Mouse (Mus musculus) forebrain, postnatal 0 days (tissue): ENCODE measurements around the gene Zfand6. TPM values are rescaled to one million over a fixed set of nuclear protein-coding genes. Genes with fewer than 3 reads are reported as not detected.

Experiments used
- ATAC-seq: fragments of 200-750 bp; cut with Nextera tagmentation; 2 replicates; pipeline ENCODE4 v1.8.0; 2017; ENCODE audit warnings: mild to moderate bottlenecking, moderate library complexity
- DNase-seq: peaks from one replicate; pipeline ENCODE4 v3.0.0-alpha.2; 2015
- H3K27ac ChIP-seq: fragments of 300-500 bp; sonication (generic); 2 replicates; pipeline ENCODE4 v1.5.1; 2014; ENCODE audit warnings: low read depth, mild to moderate bottlenecking, antibody characterized with exemption, low read length, moderate library complexity, mixed read lengths
- H3K27me3 ChIP-seq: fragments of 300-500 bp; sonication (generic); 2 replicates; pipeline ENCODE4 v1.6.1; 2014; ENCODE audit warnings: mild to moderate bottlenecking, low read length, mixed read lengths; ENCODE audit not compliant: insufficient read depth
- H3K36me3 ChIP-seq: fragments of 300-500 bp; sonication (generic); 2 replicates; pipeline ENCODE4 v1.6.1; 2014; ENCODE audit warnings: mild to moderate bottlenecking, moderate library complexity; ENCODE audit not compliant: insufficient read depth
- H3K4me1 ChIP-seq: fragments of 300-500 bp; sonication (generic); 2 replicates; pipeline ENCODE4 v1.6.1; 2014; ENCODE audit warnings: antibody characterized with exemption; ENCODE audit not compliant: insufficient read depth
- H3K4me2 ChIP-seq: fragments of 300-500 bp; sonication (generic); 2 replicates; pipeline ENCODE4 v1.6.1; 2014; ENCODE audit warnings: low read depth, mild to moderate bottlenecking, moderate library complexity
- H3K4me3 ChIP-seq: fragments of 300-500 bp; sonication (generic); 2 replicates; pipeline ENCODE4 v1.5.1; 2014; ENCODE audit warnings: low read depth, low read length, mixed read lengths
- H3K9ac ChIP-seq: fragments of 300-500 bp; sonication (generic); 2 replicates; pipeline ENCODE4 v1.6.1; 2014; ENCODE audit warnings: mild to moderate bottlenecking
- H3K9me3 ChIP-seq: fragments of 300-500 bp; sonication (generic); 2 replicates; pipeline ENCODE4 v1.6.1; 2016; ENCODE audit warnings: low read length
- CTCF ChIP-seq: sonication (generic); IDR thresholded peaks from 2 replicates; pipeline ENCODE4 v1.5.1; 2016; ENCODE audit warnings: antibody characterized with exemption, control low read depth, low read depth
- WGBS: fragments of 180-500 bp; shearing (Covaris S2); extraction: QIAGEN DNeasy Blood & Tissue Kit; methylation state at CpG from one replicate; pipeline ENCODE4 v1.1.7; 2014; 5-methylcytosine and 5-hydroxymethylcytosine counted together
- polyA plus RNA-seq: library from polyadenylated mRNA; unstranded; fragments of >200 nt; fragmentation: Nextera tagmentation; extraction: Ambion mirVana; gene quantifications from 2 replicates; pipeline ENCODE4 v1.2.1, GENCODE M21; 2015
- total RNA-seq: library from RNA; depleted of rRNA; stranded (reverse); fragments of >200 nt; gene quantifications from 2 replicates; pipeline ENCODE4 v1.2.3, GENCODE M21; 2014

Zfand6 gene
- total and polyA plus RNA-seq, 2 experiments from 2014 or later = 108 to 137 TPM

DNA sequence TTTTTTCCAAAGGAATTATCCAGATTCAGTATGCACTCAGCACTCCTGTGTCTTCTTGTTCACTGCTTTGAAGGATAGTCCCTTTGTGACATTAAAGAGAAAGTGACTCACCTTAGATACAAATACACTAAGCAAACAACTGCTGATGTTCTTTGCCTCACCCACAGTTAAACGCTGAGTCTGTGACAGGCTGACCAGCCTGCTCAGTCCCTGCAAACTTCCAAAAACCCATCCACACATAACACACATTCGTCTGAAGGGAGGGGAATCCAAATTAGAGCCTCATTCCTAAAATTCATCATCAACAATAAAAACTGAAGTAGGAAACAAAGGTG lies 37.8 kb downstream of the Zfand6 start:
- ATAC-seq = no peak
- no peaks in the 10 kb centered on the region for H3K36me3 ChIP-seq
- H3K4me1 ChIP-seq = no peaks in the 10 kb centered on the region
- H3K9ac ChIP-seq = no peak overlapping the region
- WGBS = 77% methylated on average over 2 of the region's 2 CpGs
- H3K27ac ChIP-seq = no peak overlapping the region
- H3K27me3 ChIP-seq = no peaks in the 10 kb centered on the region
- no peaks in the 10 kb centered on the region for H3K9me3 ChIP-seq
- H3K4me3 ChIP-seq = no peak overlapping the region
- no peak for TF ChIP-seq CTCF
- H3K4me2 ChIP-seq = no peak overlapping the region
- no peak for DNase-seq

DNA sequence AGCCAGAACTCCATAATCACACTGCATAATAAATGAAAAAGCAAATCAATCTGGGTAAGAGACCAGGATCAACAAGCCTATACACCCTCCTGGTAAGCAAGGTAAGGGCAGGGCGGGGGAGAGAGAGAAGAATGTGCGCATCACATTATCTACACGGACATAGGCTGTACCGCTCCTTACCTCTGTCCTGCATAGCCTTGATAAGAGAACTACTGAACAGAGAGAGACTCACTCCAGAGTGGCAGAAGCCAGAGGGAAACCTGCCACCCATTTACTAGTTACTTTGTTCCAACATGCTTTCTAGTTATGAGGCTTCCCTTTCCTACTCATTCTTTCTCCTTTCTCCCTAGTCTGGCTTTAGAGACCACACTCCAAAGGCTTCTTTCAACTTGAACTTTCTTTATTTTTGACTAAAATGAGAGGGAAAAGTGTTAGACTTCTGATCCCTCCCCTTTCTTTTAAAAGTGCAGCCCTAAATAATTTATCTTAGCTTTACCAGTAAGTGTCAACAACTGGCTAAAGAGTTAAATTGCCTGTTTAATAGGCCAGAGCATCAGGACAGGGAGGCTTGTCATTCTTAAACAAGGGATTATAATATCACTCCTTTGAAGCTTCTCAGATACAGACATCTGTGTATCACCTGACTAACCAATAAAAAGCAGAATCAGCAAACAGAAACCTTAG lies 38.3 kb downstream of the Zfand6 start:
- no peak overlapping the region for H3K27ac ChIP-seq
- H3K9ac ChIP-seq = no peak overlapping the region
- H3K9me3 ChIP-seq = no peaks in the 10 kb centered on the region
- no peaks in the 10 kb centered on the region for H3K27me3 ChIP-seq
- no peak for ATAC-seq
- WGBS = 93% methylated on average over 4 of the region's 4 CpGs
- TF ChIP-seq CTCF = no peak
- no peak overlapping the region for H3K4me3 ChIP-seq
- H3K36me3 ChIP-seq = no peaks in the 10 kb centered on the region
- DNase-seq = no peak
- H3K4me2 ChIP-seq = no peak overlapping the region
- H3K4me1 ChIP-seq = no peaks in the 10 kb centered on the region

DNA sequence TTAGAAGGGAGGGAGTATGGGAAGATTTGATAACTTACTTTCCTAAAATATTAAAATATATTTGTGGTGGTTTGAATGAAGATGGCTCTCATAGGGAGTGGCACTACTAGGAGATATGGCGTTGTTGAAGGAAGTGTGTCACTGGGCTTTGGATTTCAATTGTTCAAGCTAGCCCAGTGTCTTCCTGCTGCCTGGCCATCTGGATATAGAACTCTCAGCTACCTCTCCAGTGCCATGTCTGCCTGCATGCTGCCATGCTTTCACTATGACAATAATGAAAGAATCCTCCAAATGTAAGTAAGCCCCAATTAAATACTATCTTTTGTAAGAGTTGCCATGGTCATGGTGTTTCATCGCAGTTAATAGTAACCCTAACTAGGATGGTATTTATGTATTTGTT lies 40.7 kb downstream of the Zfand6 start:
- no peaks in the 10 kb centered on the region for H3K4me1 ChIP-seq
- H3K27me3 ChIP-seq = no peaks in the 10 kb centered on the region
- WGBS = 82% methylated on average over 2 of the region's 2 CpGs
- ATAC-seq (no peak), DNase-seq (no peak)
- H3K4me2 ChIP-seq = no peak overlapping the region
- no peaks in the 10 kb centered on the region for H3K36me3 ChIP-seq
- no peak for TF ChIP-seq CTCF
- H3K27ac ChIP-seq = no peak overlapping the region
- no peak overlapping the region for H3K4me3 ChIP-seq
- no peaks in the 10 kb centered on the region for H3K9me3 ChIP-seq
- H3K9ac ChIP-seq = no peak overlapping the region

DNA sequence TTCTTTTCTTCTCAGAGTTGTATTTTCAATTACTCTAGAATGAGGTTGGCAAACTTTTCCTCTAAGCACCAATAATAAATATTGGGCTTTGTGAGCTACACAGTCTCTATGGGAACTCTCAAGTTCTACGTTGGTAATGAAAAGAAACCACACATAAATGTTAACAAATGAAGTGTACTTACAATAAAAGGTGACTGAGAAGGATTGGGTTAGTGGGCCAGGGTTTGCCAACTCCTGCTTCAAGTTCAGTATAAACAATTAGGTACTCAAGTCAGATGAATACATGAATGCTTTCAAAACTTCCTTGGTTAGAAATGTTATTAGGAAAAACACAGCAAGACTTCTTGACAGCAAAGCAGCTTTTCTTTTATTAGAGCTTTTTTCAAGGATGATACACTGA lies 43.5 kb downstream of the Zfand6 start:
- TF ChIP-seq CTCF = no peak
- Histone ChIP-seq H3K4me1 (no peaks in the 10 kb centered on the region), H3K27ac (no peak overlapping the region), H3K36me3 (no peaks in the 10 kb centered on the region), H3K4me2 (no peak overlapping the region), H3K4me3 (no peak overlapping the region), H3K9me3 (no peaks in the 10 kb centered on the region), H3K27me3 (no peaks in the 10 kb centered on the region), H3K9ac (no peak overlapping the region)
- ATAC-seq = no peak
- WGBS = 16% methylated on average over 1 of the region's 1 CpGs
- DNase-seq = no peak

DNA sequence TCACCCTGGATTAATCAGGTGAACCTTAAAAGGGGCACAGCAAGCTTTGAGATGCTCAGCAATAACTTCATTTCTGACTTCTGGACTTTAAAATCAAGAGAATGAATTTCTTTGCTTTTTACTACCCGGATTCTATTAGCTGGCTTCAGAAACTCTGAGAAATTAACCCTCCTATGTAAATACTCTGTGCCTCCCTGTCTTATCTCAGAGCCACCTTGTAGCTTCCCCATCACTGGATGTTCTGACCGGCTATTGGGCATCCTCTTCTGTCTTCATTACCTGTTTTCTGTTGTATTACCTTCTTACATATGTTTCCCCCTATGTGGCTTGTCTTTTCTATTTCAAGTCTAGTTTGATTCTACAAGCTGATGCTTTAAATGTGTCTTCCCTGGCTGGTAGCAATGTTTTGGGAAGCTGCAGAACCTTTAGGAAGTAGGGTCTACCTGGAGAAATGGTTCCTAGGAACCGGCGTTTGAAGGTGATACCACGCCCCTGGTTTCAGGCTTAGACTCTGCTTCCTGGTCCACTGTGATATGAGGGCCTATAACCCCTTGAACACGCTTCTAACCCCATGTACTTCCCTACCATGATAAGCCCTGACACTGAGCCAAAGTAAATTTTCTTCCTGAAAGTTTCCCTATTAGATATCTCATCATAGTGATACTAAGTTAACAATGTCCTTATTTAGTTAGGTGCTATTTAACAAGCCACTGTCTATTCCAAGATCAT lies 46.3 kb downstream of the Zfand6 start:
- H3K4me3 ChIP-seq = no peak overlapping the region
- 97% methylated on average over 6 of the region's 6 CpGs for WGBS
- ATAC-seq (no peak), DNase-seq (no peak)
- no peaks in the 10 kb centered on the region for H3K27me3 ChIP-seq
- H3K4me2 ChIP-seq = no peak overlapping the region
- no peak overlapping the region for H3K27ac ChIP-seq
- no peak for TF ChIP-seq CTCF
- H3K4me1 ChIP-seq = no peaks in the 10 kb centered on the region
- no peak overlapping the region for H3K9ac ChIP-seq
- H3K36me3 ChIP-seq = no peaks in the 10 kb centered on the region
- no peaks in the 10 kb centered on the region for H3K9me3 ChIP-seq

DNA sequence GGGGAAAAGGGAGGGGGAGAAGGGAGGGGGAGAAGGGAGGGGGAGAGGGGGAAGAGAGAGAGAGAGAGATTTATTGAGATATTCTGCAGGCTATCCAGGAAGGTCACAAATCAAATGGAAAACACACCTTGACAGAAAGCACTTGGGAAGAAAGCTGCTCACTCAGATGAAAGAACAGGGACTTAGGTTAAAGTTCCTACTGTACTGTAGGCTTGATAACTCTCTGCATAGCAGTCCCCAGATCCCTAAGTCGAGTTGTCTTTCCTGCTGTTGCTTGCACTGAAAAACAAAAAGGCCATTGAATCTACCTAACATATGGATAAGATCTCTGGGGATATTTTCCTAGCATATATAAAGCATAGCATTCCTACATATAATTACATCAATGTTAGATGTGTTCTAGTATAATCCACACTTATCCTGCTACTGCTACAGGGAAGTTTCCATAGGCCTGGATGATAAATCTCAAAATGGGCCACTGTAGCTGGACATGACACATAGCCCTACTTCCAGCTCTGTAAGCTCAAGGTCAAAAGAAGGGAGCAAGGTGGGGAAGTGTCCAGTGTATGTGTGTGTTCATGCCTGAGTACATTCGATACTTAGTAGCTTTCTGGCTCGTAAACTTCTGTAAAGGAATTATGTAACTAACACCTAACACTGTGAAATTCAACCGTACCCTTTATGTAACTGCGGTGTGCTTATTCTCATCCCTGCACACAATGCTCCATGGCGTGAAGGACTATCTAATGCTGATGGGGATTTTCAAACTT lies 47.4 kb downstream of the Zfand6 start:
- WGBS = 88% methylated on average over 6 of the region's 6 CpGs

DNA sequence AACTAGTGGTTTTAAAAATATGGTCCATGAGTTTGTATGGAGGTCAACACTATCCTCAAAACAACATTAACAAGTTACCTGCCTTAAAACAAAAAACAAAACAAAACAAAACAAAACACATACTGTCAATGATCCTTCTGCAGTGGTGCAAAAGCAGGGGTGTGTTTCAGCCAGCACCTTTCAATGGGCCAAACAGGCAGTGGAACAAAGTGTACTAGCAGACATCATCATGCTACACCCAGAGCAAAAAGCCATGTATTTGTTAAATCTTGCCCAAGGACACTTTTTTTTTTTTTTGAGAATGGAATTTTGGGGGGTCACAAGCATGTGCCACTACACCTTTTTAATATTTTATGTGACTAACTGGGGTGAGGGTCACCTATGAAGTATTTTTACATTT lies 52.8 kb downstream of the Zfand6 start:
- Histone ChIP-seq H3K9me3 (no peaks in the 10 kb centered on the region), H3K4me3 (no peak overlapping the region), H3K4me2 (no peak overlapping the region), H3K4me1 (no peaks in the 10 kb centered on the region), H3K36me3 (no peaks in the 10 kb centered on the region), H3K27ac (no peak overlapping the region), H3K9ac (no peak overlapping the region), H3K27me3 (no peaks in the 10 kb centered on the region)
- no peak for DNase-seq
- no peak for ATAC-seq
- no peak for TF ChIP-seq CTCF

More for the DNA sequence above, 47.4 kb downstream of the Zfand6 start:
- no peak overlapping the region for H3K27ac ChIP-seq
- no peaks in the 10 kb centered on the region for H3K36me3 ChIP-seq
- no peak overlapping the region for H3K4me3 ChIP-seq
- TF ChIP-seq CTCF = no peak
- no peaks in the 10 kb centered on the region for H3K4me1 ChIP-seq
- no peak overlapping the region for H3K9ac ChIP-seq
- DNase-seq (no peak), ATAC-seq (no peak)
- no peaks in the 10 kb centered on the region for H3K9me3 ChIP-seq
- H3K4me2 ChIP-seq = no peak overlapping the region
- H3K27me3 ChIP-seq = no peaks in the 10 kb centered on the region
